Mouse (Mus musculus): Measurements from ENCODE around the gene Cpsf3.

Gene Cpsf3

GRCm38 (mm10) chr12:21289651-21290050 lies 4.5 kb downstream of the Cpsf3 start:
- no peak for DNase-seq (ENCODE audit: low spot score in 2 of 2)

- no peak for DNase-seq (ENCODE audit: low spot score in 2 of 2)
These were observed 13.7 kb downstream of the Cpsf3 start for GRCm38 (mm10) chr12:21298856-21299255.

GRCm38 (mm10) chr12:21301324-21301723 lies 16.1 kb downstream of the Cpsf3 start:
- DNase-seq (ENCODE audit: low spot score in 2 of 2), result no peak

GRCm38 (mm10) chr12:21301932-21302331 lies 16.7 kb downstream of the Cpsf3 start:
- no peak for DNase-seq (ENCODE audit: low spot score in 2 of 2)

DNA sequence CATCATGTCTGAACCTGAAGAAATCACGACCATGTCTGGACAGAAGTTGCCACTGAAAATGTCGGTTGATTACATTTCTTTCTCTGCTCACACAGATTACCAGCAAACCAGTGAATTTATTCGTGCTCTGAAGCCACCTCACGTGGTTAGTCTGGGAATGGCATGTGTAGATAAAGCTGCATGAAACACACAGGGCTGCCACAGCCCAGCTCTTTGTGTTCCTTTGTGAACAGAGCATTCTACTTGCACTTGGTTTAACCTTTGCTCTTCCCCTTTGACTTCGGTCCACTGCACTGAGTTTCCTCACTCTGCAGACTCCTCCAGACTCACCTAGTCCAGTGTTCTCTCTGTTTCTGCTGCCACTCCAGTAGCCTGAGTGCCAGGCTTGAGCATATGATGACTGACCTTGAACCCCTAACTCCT lies 17.2 kb downstream of the Cpsf3 start:
- no peak for DNase-seq (ENCODE audit: low spot score in 2 of 2)

DNA sequence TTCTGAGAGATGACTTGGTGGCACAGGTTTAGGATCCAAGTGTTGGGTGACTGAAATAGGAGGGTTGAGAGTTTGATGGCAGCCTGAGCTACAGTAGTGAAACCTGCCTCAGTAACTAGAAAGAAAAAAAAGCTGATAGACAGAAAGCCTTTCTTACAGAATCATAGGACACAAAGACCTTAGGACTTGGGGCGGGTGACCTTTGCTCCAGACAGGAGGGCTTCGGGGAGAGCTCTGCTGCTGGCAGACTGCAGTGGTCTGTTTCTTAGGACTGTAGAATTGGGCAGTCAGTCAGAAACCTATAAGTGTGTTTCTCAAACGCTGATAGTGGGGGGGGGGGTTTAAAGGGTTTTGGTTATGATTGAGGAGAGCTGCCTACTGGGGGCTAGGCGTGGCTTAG lies 20.6 kb downstream of the Cpsf3 start:
- DNase-seq (ENCODE audit: low spot score in 2 of 2), result no peak

DNA sequence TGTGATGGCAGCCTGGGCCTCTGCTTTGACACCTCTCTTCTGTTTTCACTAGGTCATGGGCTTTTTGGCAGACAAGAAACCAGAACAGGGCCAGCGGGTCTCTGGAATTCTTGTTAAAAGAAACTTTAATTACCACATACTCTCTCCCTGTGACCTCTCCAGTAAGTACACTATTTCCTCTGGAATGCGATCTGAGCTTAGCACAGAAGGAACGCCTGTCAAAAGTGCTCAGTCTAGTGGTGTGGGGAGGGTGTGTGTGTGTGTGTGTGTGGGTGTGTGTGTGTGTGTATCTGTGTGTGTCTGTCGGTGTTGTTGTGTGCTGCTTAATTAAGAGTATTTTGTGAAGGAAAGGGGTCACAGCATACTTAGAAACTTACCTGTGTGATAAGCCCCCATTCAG lies 21.5 kb downstream of the Cpsf3 start:
- no peak for DNase-seq (ENCODE audit: low spot score in 2 of 2)

GRCm38 (mm10) chr12:21312201-21312600 lies 27.0 kb downstream of the Cpsf3 start:
- no peak for DNase-seq (ENCODE audit: low spot score in 2 of 2)

DNA sequence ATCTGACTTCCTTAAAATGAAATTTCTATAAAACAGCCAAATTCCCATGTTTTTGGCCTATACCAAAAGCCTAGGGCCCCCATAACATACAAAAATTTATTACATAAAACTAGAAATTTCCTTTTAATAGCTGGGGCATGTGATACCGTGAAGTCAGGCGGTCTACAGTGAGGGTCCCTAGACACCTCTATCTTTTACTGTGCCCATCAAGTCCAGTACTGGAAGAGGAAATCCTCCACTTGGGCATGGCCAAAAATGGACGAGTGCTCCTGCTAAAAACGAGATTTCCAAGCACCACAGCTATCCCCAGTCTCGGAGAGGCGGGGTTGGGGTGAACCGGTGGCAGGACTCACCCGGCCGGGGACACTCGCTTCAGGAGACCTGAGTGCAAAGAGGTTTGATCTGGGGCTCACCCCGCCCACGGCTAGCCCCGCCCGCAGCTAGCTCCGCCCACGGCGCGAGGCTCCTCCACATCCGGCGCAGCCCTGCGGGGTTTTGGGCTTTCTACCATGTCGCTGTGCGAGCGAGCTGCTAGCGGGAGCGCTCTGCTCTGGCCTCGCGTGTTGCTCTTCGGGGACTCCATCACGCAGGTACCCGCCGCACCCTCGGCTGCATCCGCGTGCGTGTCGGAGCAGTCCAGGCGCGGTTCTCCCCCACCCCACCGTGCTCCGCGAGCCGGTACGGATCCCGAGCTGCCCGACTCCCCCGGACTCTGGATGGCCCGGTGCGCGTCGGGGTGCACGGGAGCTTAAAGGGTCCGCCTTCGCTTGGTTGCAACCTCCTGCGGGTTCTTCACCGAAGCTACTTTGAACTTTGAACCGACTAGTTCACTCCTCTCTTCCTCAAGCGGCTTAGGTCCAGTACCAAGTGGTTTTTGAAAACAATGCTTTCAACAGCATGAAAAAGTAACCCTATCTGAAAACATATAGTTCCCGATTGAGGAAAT lies 31.0 kb downstream of the Cpsf3 start, which contains the start of gene Iah1:
Iah1 (plus strand) TSS at position 467 of the 946 bp plus-strand sequence.
- peak; percentile 84 to 88 for DNase-seq (ENCODE audit: low spot score in 2 of 2)

GRCm38 (mm10) chr12:21316869-21317265 lies 31.7 kb downstream of the Cpsf3 start:
- DNase-seq (ENCODE audit: low spot score in 2 of 2), result peak in 1 of 2 experiments; percentile 69

- peak; percentile 52 to 58 for DNase-seq (ENCODE audit: low spot score in 2 of 2)
These were observed 33.1 kb downstream of the Cpsf3 start for GRCm38 (mm10) chr12:21318143-21318895.

DNA sequence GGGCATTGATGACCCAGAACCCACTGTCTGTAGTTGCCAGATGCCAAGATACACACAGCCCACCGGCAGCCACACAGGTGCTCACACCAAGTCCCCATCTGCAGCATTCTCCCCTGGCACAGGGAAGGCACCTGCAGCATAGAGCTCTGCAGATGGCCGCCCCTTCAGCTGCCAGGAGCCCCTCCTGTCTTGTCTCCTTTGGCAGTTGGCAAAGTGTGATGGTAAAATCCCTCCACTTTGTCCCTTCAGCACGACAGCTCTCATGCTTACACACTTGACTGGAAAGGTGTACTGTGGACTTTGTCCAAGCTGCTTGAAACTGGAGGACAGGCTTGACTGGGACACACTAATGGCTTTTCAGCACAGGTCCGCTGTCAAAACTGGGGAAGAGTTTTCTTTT lies 35.1 kb downstream of the Cpsf3 start:
- no peak for DNase-seq (ENCODE audit: low spot score in 2 of 2)

DNA sequence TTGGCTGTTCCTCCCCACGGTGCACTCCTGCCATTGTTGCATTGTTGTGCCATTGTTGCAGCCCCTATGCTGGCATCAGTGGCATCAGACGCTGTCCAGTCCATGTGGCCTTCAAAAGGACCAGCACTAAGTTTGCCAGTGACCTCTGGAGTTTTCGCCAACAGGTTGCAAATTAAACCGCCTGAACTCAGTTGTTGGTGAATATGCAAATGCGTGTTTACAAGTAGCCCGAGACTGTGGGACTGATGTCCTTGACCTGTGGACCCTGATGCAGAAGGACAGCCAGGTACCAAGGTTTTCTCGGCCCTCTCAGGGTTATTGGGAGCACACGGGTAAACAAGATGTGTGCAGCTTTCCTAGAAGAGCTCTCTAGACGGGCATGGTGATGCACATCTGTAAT lies 36.0 kb downstream of the Cpsf3 start:
- DNase-seq (ENCODE audit: low spot score in 2 of 2), result no peak

DNA sequence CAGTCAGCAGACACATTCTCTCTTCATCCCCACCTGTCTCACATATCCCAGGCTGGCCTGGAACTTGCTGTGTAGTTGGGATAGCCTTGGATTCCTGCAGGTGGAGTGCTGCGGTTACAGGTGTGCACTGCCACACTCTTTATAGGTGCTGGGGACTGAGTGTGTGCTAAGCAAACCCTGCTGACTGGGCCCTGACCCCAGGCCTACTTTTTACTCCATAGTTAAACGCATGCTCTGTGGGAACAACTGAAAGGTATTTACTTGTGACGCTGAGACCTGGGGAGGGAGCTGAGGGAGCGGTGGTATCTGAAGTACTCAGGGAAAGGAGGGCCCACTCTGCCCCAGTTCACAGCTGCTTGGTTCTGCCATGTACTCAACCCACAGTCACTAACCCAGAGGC lies 37.1 kb downstream of the Cpsf3 start:
- no peak for DNase-seq (ENCODE audit: low spot score in 2 of 2)

- DNase-seq (ENCODE audit: low spot score in 2 of 2), result no peak
These were observed 37.7 kb downstream of the Cpsf3 start for GRCm38 (mm10) chr12:21322856-21323255.

DNA sequence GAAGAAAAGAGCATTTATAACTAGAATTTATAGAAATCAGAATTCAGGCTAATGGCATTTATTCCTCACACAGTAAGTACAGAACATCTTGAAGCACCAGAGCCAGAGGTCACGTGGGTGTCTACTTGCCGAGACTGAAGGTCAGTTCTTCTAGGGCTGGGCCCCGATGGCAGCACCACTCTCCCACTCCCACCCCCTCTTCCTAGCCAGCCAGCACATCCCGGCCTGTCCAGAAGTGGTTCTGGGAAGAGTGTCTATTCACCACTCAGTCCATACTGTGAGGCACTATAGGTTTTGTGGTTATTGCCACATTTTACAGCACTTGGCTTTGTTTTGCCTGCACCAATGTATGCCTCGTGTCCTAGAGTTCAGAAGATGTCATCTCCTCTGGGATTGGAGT lies 38.9 kb downstream of the Cpsf3 start:
- no peak for DNase-seq (ENCODE audit: low spot score in 2 of 2)

- DNase-seq (ENCODE audit: low spot score in 2 of 2), result no peak
These were observed 40.1 kb downstream of the Cpsf3 start for GRCm38 (mm10) chr12:21325266-21325665.

DNA sequence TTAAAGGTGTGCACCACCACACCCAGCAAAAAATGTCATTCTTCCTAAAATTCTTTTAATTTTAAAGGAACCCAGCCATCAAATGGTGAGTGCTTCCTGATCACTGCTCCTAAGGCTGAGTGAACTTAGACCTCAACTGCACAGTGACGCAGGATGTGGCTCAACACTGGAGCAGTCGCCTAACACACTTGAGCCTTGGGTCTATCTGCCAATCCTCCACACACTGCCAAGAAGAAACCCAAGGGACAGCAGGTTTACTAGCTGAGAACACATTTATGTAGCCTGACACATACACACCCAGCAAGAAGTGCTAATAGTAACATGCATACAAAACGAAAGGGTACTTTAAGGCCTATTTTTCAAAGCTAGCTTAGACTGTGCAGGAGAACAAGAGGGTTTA lies 41.1 kb downstream of the Cpsf3 start:
- DNase-seq (ENCODE audit: low spot score in 2 of 2), result peak in 1 of 2 experiments; percentile 51

DNA sequence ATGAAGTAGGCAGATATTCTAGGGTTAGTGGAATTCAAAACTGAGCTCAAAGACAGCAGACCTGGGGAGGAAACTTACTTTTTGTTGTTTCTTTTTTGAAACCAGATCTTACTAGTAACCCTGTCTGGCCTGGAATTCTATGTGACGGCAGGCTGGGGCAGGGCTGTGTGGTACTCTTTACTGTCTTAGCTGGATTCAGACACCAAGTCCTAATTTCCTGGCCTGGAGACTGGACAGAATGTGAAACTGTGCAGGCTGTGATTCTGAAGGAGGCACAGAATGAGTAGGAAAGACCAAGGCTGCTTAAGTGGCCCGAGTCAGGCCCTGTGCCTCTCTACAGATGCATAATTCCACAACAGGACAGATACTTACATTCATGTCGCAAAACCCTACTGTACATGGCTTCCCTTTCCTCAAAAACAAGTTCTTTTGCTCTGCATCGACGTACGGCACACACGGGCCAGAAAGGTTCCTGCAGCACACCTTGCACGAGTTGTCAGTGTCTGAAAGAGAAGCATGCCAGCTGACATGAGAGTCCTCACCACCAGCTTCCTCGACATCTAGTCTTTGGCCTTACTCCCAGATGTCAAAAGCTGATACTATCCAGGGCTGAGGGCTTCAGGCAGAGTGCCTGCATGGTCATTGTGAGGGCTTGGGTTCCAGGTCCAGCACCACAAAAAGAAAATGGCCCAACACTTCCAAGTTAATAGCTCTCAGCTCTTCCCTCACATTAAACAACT lies 44.6 kb downstream of the Cpsf3 start:
- DNase-seq (ENCODE audit: low spot score in 2 of 2), result no peak

GRCm38 (mm10) chr12:21330961-21331576 lies 45.9 kb downstream of the Cpsf3 start:
- no peak for DNase-seq (ENCODE audit: low spot score in 2 of 2)

DNA sequence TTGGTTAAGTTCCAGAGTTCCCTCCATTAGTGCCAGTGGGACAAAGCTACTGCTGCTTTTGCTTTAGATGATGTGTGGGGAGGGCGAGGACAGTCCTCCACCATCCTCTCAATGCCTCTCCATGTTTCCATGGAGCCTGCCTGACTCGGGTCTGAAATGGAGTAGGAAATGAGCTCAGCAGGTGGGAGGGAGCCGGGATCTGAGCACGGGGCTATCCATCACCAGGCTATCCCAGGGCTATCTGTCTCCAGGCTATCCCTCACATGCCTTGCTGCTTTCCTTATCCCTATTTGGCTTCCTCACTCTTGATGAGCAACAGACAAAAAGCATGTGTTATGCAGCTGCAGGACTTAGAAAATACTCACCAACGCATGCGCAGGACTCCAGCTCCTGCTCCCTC lies 46.5 kb downstream of the Cpsf3 start:
- no peak for DNase-seq (ENCODE audit: low spot score in 2 of 2)

DNA sequence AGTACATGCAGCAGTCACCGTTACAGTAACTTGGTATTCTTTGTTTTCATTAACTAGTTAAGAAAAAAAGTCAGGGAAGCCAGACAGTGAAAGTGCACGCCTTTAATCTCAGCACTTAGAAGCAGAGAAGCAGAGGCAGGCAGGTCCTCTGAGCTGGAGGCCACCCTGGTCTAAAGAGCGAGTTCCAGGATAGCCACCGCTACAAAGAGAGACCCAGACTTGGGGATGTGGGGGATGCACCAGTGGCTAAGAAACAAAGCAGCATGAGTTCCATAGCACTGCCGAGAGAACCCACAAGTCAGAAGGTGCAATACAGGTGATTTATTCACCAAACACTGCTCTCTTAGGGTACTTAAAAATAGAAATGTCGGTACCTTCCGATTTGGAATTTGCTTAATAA lies 47.8 kb downstream of the Cpsf3 start:
- DNase-seq (ENCODE audit: low spot score in 2 of 2), result no peak

Measured in urinary bladder, postnatal 36 days (tissue).